In genomic region chrX:101741064-101741433, GRCm38 (mm10) we compare ENCODE assay signal across 25 mouse cellular contexts. TPM values are rescaled to one million over a fixed set of nuclear protein-coding genes. Genes with fewer than 3 reads are reported as not detected.
DNase-seq lines count a peak whose midpoint lies in the region; ATAC-seq lines count a peak whose summit lies in the region.
"Had no signal": no experiment of that assay in that cellular context is flagged by ENCODE, and none has a peak within 500 bp of the region (broad histone marks: within the 10 kb centered on the region; RNA-seq: fewer than 3 reads in every experiment).

No protein-coding gene starts in this region.

- H3K4me1 ChIP-seq in forebrain, embryonic 13.5 days = 0 out of 2 replicates have a peak, but pooled peaks cover 3% of the 10 kb centered on the region
- peaks cover 14% of the 10 kb centered on the region for H3K4me1 ChIP-seq in forebrain, embryonic 10.5 days
- H3K4me1 ChIP-seq in hindbrain, embryonic 16.5 days (ENCODE audit: control insufficient read depth, insufficient read depth, low read depth, low read length) = no peaks in the 10 kb centered on the region
- no peaks in the 10 kb centered on the region for H3K4me1 ChIP-seq in hindbrain, embryonic 11.5 days (replicated peaks; ENCODE audit: control insufficient read depth, insufficient read depth, low read length)
- 0 out of 2 replicates have a peak, but pooled peaks cover 3% of the 10 kb centered on the region for H3K4me1 ChIP-seq in midbrain, embryonic 12.5 days
- H3K4me1 ChIP-seq in neural tube, embryonic 14.5 days (ENCODE audit: control insufficient read depth, insufficient read depth, low read length) = no peaks in the 10 kb centered on the region
- H3K4me1 ChIP-seq: embryonic facial prominence, embryonic 13.5 days; heart, embryonic 10.5 days; intestine, embryonic 15.5 days; limb, embryonic 13.5 days; liver, embryonic 12.5 days had no signal

- H3K9me3 ChIP-seq in forebrain, embryonic 13.5 days (replicated peaks) = no peaks in the 10 kb centered on the region
- H3K9me3 ChIP-seq in forebrain, embryonic 10.5 days = no peaks in the 10 kb centered on the region
- no peaks in the 10 kb centered on the region for H3K9me3 ChIP-seq in hindbrain, embryonic 16.5 days (ENCODE audit: control insufficient read depth, low read length)
- no peaks in the 10 kb centered on the region for H3K9me3 ChIP-seq in hindbrain, embryonic 11.5 days (ENCODE audit: control insufficient read depth, low read length)
- no peaks in the 10 kb centered on the region for H3K9me3 ChIP-seq in midbrain, embryonic 12.5 days
- no peaks in the 10 kb centered on the region for H3K9me3 ChIP-seq in neural tube, embryonic 14.5 days (ENCODE audit: control insufficient read depth, low read length)
- H3K9me3 ChIP-seq: embryonic facial prominence, embryonic 13.5 days; heart, embryonic 10.5 days; intestine, embryonic 15.5 days; limb, embryonic 13.5 days; liver, embryonic 12.5 days had no signal

- no peak overlapping the region for H3K4me2 ChIP-seq in forebrain, embryonic 13.5 days
- no peak overlapping the region for H3K4me2 ChIP-seq in hindbrain, embryonic 16.5 days (ENCODE audit: low read length)
- H3K4me2 ChIP-seq in hindbrain, embryonic 11.5 days (replicated peaks; ENCODE audit: low read depth, low read length) = no peak overlapping the region
- H3K4me2 ChIP-seq in midbrain, embryonic 12.5 days (replicated peaks) = no peak overlapping the region
- H3K4me2 ChIP-seq in neural tube, embryonic 14.5 days (ENCODE audit: low read depth, low read length) = no peak overlapping the region
- H3K4me2 ChIP-seq: embryonic facial prominence, embryonic 13.5 days; intestine, embryonic 15.5 days; limb, embryonic 13.5 days; liver, embryonic 12.5 days had no signal

- H3K36me3 ChIP-seq in forebrain, embryonic 13.5 days (ENCODE audit: poor library complexity, severe bottlenecking) = no peaks in the 10 kb centered on the region
- no peaks in the 10 kb centered on the region for H3K36me3 ChIP-seq in forebrain, embryonic 10.5 days (replicated peaks)
- H3K36me3 ChIP-seq in hindbrain, embryonic 16.5 days (ENCODE audit: control insufficient read depth, insufficient read depth, low read length) = no peaks in the 10 kb centered on the region
- H3K36me3 ChIP-seq in hindbrain, embryonic 11.5 days (ENCODE audit: control insufficient read depth, insufficient read depth, low read length) = no peaks in the 10 kb centered on the region
- H3K36me3 ChIP-seq in midbrain, embryonic 12.5 days = no peaks in the 10 kb centered on the region
- H3K36me3 ChIP-seq in neural tube, embryonic 14.5 days (ENCODE audit: control insufficient read depth, insufficient read depth, low read length) = no peaks in the 10 kb centered on the region
- H3K36me3 ChIP-seq: embryonic facial prominence, embryonic 13.5 days; heart, embryonic 10.5 days; intestine, embryonic 15.5 days; limb, embryonic 13.5 days; liver, embryonic 12.5 days had no signal

- peak; percentile 50; the same call in 1 of the 2 replicates for ATAC-seq in forebrain, embryonic 13.5 days
- ATAC-seq in hindbrain, embryonic 16.5 days = peak; percentile 44; the same call in 1 of the 2 replicates
- no peak for ATAC-seq in hindbrain, embryonic 11.5 days (ENCODE audit: low FRiP score)
- ATAC-seq in midbrain, embryonic 12.5 days (ENCODE audit: low FRiP score, low read depth) = no peak
- ATAC-seq in neural tube, embryonic 14.5 days (ENCODE audit: low read depth) = no peak
- ATAC-seq: activated CD4-positive, CD25-positive, alpha-beta regulatory T cell, adult 4 months; intestine, embryonic 15.5 days; liver, embryonic 12.5 days had no signal

- H3K9ac ChIP-seq in forebrain, embryonic 13.5 days = no peak overlapping the region
- no peak overlapping the region for H3K9ac ChIP-seq in hindbrain, embryonic 16.5 days (ENCODE audit: low read depth, low read length)
- H3K9ac ChIP-seq in hindbrain, embryonic 11.5 days (ENCODE audit: low read depth, low read length) = no peak overlapping the region
- H3K9ac ChIP-seq in midbrain, embryonic 12.5 days (replicated peaks) = no peak overlapping the region
- no peak overlapping the region for H3K9ac ChIP-seq in neural tube, embryonic 14.5 days (replicated peaks; ENCODE audit: low read depth, low read length)
- H3K9ac ChIP-seq: embryonic facial prominence, embryonic 13.5 days; intestine, embryonic 15.5 days; limb, embryonic 13.5 days; liver, embryonic 12.5 days had no signal

- WGBS in forebrain, embryonic 13.5 days = 77% methylated on average over 2 of the region's 2 CpGs
- 86% methylated on average over 2 of the region's 2 CpGs for WGBS in forebrain, embryonic 10.5 days
- 78% methylated on average over 2 of the region's 2 CpGs for whole genome bisulfite sequencing in hindbrain, embryonic 16.5 days
- 62% methylated on average over 2 of the region's 2 CpGs for WGBS in hindbrain, embryonic 11.5 days
- WGBS in midbrain, embryonic 12.5 days = 68% methylated on average over 2 of the region's 2 CpGs
- WGBS in neural tube, embryonic 14.5 days = 67% methylated on average over 1 of the region's 2 CpGs

- peak overlapping the region; percentile 72 for H3K27ac ChIP-seq in forebrain, embryonic 13.5 days
- no peak overlapping the region for H3K27ac ChIP-seq in forebrain, embryonic 10.5 days
- H3K27ac ChIP-seq in hindbrain, embryonic 16.5 days (ENCODE audit: low read depth, low read length) = no peak overlapping the region
- no peak overlapping the region for H3K27ac ChIP-seq in hindbrain, embryonic 11.5 days (ENCODE audit: low read depth, low read length)
- H3K27ac ChIP-seq in midbrain, embryonic 12.5 days (replicated peaks) = peak overlapping the region; percentile 35; the same call in 1 of the 2 replicates
- H3K27ac ChIP-seq in neural tube, embryonic 14.5 days (ENCODE audit: low read depth, low read length) = peak overlapping the region; percentile 44; the same call in 1 of the 2 replicates
- H3K27ac ChIP-seq: embryonic facial prominence, embryonic 13.5 days; heart, embryonic 10.5 days; intestine, embryonic 15.5 days; limb, embryonic 13.5 days; liver, embryonic 12.5 days had no signal

- peaks cover 17% of the 10 kb centered on the region; the same call in 1 of the 2 replicates for H3K27me3 ChIP-seq in forebrain, embryonic 13.5 days
- peaks cover 91% of the 10 kb centered on the region for H3K27me3 ChIP-seq in forebrain, embryonic 10.5 days (ENCODE audit: poor library complexity, severe bottlenecking)
- no peaks in the 10 kb centered on the region; the same call in none of the 2 replicates for H3K27me3 ChIP-seq in hindbrain, embryonic 16.5 days (replicated peaks; ENCODE audit: control insufficient read depth, insufficient read depth, low read length)
- no peaks in the 10 kb centered on the region; the same call in 1 of the 2 replicates for H3K27me3 ChIP-seq in hindbrain, embryonic 11.5 days (ENCODE audit: control insufficient read depth, insufficient read depth, low read length)
- peaks cover 38% of the 10 kb centered on the region for H3K27me3 ChIP-seq in midbrain, embryonic 12.5 days
- H3K27me3 ChIP-seq in neural tube, embryonic 14.5 days (ENCODE audit: control insufficient read depth, insufficient read depth, low read length) = no peaks in the 10 kb centered on the region
- H3K27me3 ChIP-seq: intestine, embryonic 15.5 days had no signal

- H3K4me3 ChIP-seq in forebrain, embryonic 13.5 days = no peak overlapping the region
- H3K4me3 ChIP-seq in forebrain, embryonic 10.5 days = no peak overlapping the region
- H3K4me3 ChIP-seq in hindbrain, embryonic 16.5 days (ENCODE audit: low read length) = no peak overlapping the region
- H3K4me3 ChIP-seq in hindbrain, embryonic 11.5 days (ENCODE audit: low read depth, low read length) = no peak overlapping the region
- no peak overlapping the region for H3K4me3 ChIP-seq in midbrain, embryonic 12.5 days
- no peak overlapping the region for H3K4me3 ChIP-seq in neural tube, embryonic 14.5 days (ENCODE audit: low read depth, low read length)
- H3K4me3 ChIP-seq: embryonic facial prominence, embryonic 13.5 days; erythroblast, embryonic 14.5 days; heart, embryonic 10.5 days; intestine, embryonic 15.5 days; limb, embryonic 13.5 days; liver, embryonic 12.5 days had no signal

- no peak for DNase-seq in forebrain, embryonic 10.5 days (ENCODE audit: extremely low spot score, low spot score)
- DNase-seq in hindbrain, embryonic 11.5 days (ENCODE audit: low spot score) = no peak
- no peak for DNase-seq in thymus, postnatal 36 days
- no peak for DNase-seq in thymus, postnatal 25 days
- DNase-seq: adrenal gland, adult 8-10 months; cerebellum, adult 18-20 months; cerebellum, postnatal 36 days; heart, postnatal 4 days; kidney, postnatal 25 days; lung, adult 18-20 months; lung, postnatal 10 days; thymus, postnatal 4 days had no signal

RNA-seq across cellular contexts. Expression of gene Cxcr3, which starts 7.0 kb away (rescaled TPM):
- polyA plus RNA-seq in forebrain, embryonic 13.5 days (2015; fragmentation: Nextera tagmentation; extraction: Ambion mirVana) = 0.10 and 0.13 TPM in 2 replicates
- polyA plus RNA-seq in forebrain, embryonic 10.5 days (2016; fragmentation: Nextera tagmentation; extraction: Ambion mirVana) = 0.20 and 0.31 TPM in 2 replicates
- polyA plus RNA-seq in hindbrain, embryonic 16.5 days (2015; fragmentation: Nextera tagmentation; extraction: Ambion mirVana) = 0.09 and 0.37 TPM in 2 replicates
- 0.28 TPM in 1 of 2 replicates, not detected in the other for polyA plus RNA-seq in hindbrain, embryonic 11.5 days (2014; fragmentation: Nextera tagmentation; extraction: Ambion mirVana)
- polyA plus RNA-seq in midbrain, embryonic 12.5 days (2016; fragmentation: Nextera tagmentation; extraction: Ambion mirVana) = 0.17 and 0.30 TPM in 2 replicates
- 0.15 TPM in 1 of 2 replicates, not detected in the other for polyA plus RNA-seq in neural tube, embryonic 14.5 days (2014; fragmentation: Nextera tagmentation; extraction: Ambion mirVana)
- polyA plus RNA-seq: erythroblast, embryonic 14.5 days; heart, embryonic 10.5 days had no signal

RNA-seq across cellular contexts. Expression of gene Gm4779, which starts 53.2 kb away (rescaled TPM):
- not detected in 2 replicates for polyA plus RNA-seq in forebrain, embryonic 13.5 days (2015; fragmentation: Nextera tagmentation; extraction: Ambion mirVana)
- not detected in 2 replicates for polyA plus RNA-seq in forebrain, embryonic 10.5 days (2016; fragmentation: Nextera tagmentation; extraction: Ambion mirVana)
- polyA plus RNA-seq in hindbrain, embryonic 16.5 days (2015; fragmentation: Nextera tagmentation; extraction: Ambion mirVana) = 0.25 TPM in 1 of 2 replicates, not detected in the other
- not detected in 2 replicates for polyA plus RNA-seq in hindbrain, embryonic 11.5 days (2014; fragmentation: Nextera tagmentation; extraction: Ambion mirVana)
- 0.28 TPM in 1 of 2 replicates, not detected in the other for polyA plus RNA-seq in midbrain, embryonic 12.5 days (2016; fragmentation: Nextera tagmentation; extraction: Ambion mirVana)
- polyA plus RNA-seq in neural tube, embryonic 14.5 days (2014; fragmentation: Nextera tagmentation; extraction: Ambion mirVana) = not detected in 2 replicates
- polyA plus RNA-seq: activated CD4-positive, CD25-positive, alpha-beta regulatory T cell, adult 4 months; embryonic facial prominence, embryonic 13.5 days; erythroblast, embryonic 14.5 days; spleen, adult 2 months had no signal

RNA-seq across cellular contexts. Expression of gene 8030474K03Rik, which starts 53.4 kb away (rescaled TPM):
- polyA plus RNA-seq in forebrain, embryonic 13.5 days (2015; fragmentation: Nextera tagmentation; extraction: Ambion mirVana) = not detected in 2 replicates
- 0.16 TPM in 1 of 2 replicates, not detected in the other for polyA plus RNA-seq in forebrain, embryonic 10.5 days (2016; fragmentation: Nextera tagmentation; extraction: Ambion mirVana)
- 0.11 TPM in 1 of 2 replicates, not detected in the other for polyA plus RNA-seq in hindbrain, embryonic 16.5 days (2015; fragmentation: Nextera tagmentation; extraction: Ambion mirVana)
- polyA plus RNA-seq in hindbrain, embryonic 11.5 days (2014; fragmentation: Nextera tagmentation; extraction: Ambion mirVana) = 0.10 TPM in 1 of 2 replicates, not detected in the other
- 0.15 TPM in 1 of 2 replicates, not detected in the other for polyA plus RNA-seq in midbrain, embryonic 12.5 days (2016; fragmentation: Nextera tagmentation; extraction: Ambion mirVana)
- not detected in 2 replicates for polyA plus RNA-seq in neural tube, embryonic 14.5 days (2014; fragmentation: Nextera tagmentation; extraction: Ambion mirVana)
- polyA plus RNA-seq: activated CD4-positive, CD25-positive, alpha-beta regulatory T cell, adult 4 months; embryonic facial prominence, embryonic 13.5 days; erythroblast, embryonic 14.5 days; frontal cortex, adult 2 months; intestine, embryonic 15.5 days; spleen, adult 2 months had no signal

Comparison
In these comparisons a context has a peak if more than half of its experiments do, and no peak if none do; other contexts are left out.
1. ATAC-seq: peak in forebrain, embryonic 13.5 days (single experiment) and hindbrain, embryonic 16.5 days (single experiment); none in hindbrain, embryonic 11.5 days (single experiment), midbrain, embryonic 12.5 days (single experiment) and neural tube, embryonic 14.5 days (single experiment).
2. H3K27ac ChIP-seq: peak in forebrain, embryonic 13.5 days (single experiment), midbrain, embryonic 12.5 days (single experiment) and neural tube, embryonic 14.5 days (single experiment); none in forebrain, embryonic 10.5 days (single experiment), hindbrain, embryonic 16.5 days (single experiment) and hindbrain, embryonic 11.5 days (single experiment).